Mouse (Mus musculus) urinary bladder, adult 2 months (tissue): Measurements from ENCODE around the gene Fat1. TPM values are rescaled to one million over a fixed set of nuclear protein-coding genes. Genes with fewer than 3 reads are reported as not detected.
A peak's percentile ranks its signal among the peaks of the same experiment; 100 is the strongest.

ENCODE experiments used
- DNase-seq: peaks from one replicate; pipeline ENCODE4 v3.0.0; 2022; ENCODE audit warnings: low spot score
- polyA plus RNA-seq: library from polyadenylated mRNA; depleted of rRNA; stranded (reverse); fragments of >200 nt; gene quantifications from 2 replicates; pipeline ENCODE4 v1.2.3, GENCODE M21; 2012

Gene Fat1
- polyA plus RNA-seq, 1 experiment = 52.0 TPM

DNA sequence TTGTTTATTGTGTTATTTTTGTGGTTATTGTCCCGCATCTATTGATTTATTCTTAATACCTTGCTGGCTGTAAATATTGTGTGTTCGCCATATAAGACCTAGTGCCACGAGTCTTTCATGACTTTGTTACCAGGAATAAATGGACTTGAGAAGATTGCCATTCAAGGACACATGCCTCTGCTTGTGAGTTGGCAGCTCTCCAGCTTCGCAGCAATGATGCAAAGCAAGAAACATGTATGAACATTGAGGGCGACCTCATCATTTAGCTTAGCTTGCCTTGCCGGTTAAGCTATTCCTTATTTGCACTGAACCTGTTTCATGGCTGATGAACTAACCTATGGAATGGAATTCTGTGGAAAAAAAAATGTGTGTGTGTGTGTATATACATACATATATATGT lies 26.2 kb downstream of the Fat1 start:
- DNase-seq = no peak

DNA sequence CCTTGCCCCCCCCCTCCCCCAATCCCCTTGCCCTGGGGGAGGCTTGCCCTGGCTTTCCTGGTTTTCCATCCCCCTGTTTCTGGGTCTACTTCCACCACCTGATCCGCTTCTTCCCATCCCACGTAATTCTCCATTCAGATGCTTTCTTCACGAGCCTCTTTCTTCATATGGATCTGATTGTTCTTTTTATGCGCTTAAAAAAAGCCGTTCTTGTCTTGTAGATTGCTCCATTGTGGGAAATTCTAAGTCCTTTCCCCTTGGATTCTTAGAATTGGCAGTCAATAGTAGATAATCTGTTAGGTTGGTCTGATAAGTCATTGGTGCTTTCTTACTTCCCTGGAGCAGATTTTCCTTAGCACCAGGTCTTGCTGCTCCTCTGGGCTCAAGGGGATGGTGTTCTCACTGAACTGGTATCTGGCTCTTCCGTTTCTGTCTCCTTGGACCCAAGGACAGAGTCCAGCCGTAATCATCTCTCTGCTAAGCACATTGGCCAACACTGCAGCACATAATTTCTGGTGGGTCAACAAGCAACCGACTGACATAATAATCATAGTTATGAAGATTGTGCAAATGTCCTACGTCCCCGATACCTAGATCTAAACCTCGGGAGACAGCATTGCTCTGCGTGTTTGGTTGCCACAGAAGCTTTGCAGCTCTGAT lies 27.5 kb downstream of the Fat1 start:
- DNase-seq = no peak

DNA sequence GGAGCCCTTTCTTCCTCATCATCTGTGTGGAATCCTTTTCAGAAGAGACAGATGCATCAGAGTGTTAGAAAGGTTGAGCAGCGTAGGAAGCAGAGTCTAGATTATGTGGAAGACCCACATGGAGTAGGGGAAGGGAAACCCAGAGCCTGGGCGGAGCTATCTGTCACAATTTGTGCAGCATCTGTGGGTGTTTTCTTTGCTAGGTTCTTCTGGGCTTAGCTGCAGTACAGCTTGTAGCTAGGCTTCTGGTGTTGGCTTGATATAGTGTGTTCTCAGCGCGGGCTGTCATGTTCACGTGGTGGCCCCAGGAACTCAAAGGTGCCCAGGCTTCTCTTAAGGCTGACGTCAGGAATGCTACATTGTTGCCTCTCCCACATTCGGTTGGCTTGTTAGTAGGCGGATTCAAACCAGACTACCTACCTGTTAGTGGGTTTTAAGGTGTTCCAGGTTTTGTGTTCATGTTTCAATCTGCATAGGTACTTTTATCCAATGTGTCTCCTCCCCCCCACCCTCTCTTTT lies 32.3 kb downstream of the Fat1 start:
- DNase-seq = no peak

DNA sequence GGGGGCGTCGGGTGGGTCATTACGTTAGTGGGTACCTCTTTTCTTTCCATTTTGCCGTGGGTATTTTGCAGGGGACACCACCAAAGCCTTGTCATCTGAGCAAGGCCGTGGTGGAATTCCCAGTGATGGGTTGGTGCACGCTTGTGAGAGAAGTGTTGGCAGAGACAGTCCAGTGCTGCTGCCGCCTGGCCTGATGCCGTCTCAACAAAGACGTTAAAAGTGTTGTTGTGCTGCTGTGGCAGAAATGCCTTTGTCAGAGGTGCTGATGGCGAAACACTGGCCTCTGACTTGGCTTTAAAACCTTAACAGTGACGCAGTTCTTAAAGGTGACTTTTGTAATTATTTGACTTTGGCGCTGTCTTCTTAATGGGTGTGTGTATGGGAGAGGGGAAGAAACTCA lies 34.8 kb downstream of the Fat1 start:
- no peak for DNase-seq

DNA sequence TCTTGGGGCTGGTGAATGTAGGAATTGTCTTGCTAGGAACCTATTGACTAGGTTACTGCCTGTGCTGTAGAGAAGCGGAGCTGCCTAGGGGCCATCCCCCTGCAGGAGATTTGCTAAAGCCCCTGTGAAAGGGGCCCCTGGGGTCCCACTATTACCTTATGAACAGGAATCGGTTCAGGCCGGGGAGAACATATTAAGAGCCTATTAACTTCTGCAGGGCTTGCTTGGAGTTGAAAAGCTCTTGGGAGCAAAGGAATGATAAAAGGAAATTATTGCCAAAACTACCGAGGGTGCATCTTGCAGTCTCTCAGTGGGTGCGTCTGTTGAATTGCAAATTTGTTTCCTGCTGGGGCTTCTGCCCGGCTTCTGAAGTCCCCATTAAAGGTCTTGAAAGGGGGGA lies 36.1 kb downstream of the Fat1 start:
- DNase-seq = no peak

DNA sequence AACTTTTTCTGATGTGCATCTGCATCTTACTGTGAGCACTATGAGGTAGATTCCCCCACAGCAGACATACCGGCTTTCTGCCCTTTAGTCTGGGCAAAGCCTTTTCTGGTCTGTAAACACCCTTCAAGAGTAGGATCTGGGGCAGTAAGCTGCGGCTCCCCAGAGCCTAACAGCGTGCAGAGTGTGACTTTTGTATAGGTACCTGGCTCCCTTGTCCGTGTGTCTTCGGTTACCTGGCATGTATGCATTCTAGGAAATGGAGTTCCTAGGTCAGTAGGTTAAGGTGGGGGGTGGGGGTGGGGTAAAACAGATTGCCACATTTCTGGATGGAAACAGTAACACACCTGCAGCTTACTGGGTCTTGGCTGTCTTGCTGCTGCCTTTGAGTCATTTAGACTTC lies 36.7 kb downstream of the Fat1 start:
- DNase-seq = no peak

DNA sequence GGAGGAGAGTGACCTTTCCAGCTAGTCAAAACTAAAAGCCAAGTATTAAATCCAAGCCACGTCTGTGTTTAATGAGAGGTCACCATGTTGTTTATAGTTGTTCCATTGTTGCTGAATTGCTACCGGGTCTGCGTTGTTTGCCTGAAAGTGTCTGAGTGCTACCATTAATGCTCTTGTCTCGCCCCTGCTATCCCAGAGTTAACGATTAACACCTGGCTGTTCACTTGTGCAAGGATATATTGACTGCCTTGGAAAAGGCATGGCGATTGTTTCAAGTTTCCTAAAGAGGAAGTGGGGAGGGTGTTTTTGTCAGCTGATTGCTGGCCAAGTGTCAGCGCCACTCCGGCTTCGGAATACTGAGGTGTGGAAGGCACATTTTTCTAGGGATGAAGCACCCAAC lies 39.9 kb downstream of the Fat1 start:
- DNase-seq = no peak

DNA sequence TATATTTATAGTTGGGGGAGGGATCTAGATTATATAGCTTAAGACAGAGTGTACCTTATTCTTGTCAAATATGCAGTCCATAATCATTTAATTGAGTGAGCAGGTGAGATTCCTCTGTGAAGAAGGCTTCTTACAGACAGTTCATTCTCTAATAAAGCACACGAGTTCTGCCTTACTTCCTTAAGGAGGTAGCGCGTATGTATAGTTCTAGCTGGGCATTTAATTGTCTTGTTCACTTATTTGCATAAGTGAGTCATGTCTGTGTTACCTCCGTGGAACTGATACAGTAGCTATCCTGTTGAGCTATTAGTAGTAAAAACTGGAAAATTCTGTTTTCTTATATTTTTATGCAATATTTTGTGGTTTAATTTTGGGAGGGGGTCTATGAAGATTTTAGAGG lies 40.4 kb downstream of the Fat1 start:
- DNase-seq = no peak

DNA sequence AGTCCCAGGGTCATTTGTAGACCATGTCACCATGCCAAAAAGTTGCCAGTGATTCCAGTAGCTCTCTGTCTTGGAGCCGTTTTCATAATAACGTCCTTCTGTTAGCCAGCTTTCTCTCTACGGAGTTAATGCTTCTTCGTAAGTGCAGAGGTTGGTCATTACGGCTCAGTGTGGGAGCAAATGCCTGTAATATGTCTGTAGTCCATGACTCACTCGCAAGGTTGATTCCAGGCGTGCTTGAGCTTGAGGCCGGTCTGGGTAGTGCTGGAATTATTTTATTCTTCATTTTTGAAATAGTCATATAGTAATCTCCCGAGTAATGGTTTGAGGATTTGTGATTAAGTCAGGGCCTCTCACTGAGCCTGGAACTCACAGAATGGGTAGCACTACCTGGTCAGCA lies 43.4 kb downstream of the Fat1 start:
- DNase-seq = no peak

DNA sequence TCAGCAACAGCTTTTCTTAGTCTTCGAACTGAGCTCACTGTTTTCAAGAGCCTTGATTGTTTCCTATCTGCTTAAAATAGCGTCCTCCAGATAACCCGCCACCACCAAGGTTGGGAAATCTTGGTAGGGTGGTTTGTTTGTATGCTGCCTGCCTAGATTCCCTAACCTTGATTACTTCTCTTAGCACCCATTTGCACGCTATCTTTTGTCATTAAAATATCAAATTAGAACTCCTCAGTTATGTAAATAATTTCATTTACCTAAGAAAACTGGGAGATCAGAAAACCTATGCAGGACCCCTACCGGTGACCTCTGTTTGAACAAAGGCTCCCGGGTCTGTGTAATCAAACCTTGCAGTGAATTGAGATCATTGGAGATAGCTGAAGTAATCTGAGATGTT lies 44.0 kb downstream of the Fat1 start:
- DNase-seq = no peak

DNA sequence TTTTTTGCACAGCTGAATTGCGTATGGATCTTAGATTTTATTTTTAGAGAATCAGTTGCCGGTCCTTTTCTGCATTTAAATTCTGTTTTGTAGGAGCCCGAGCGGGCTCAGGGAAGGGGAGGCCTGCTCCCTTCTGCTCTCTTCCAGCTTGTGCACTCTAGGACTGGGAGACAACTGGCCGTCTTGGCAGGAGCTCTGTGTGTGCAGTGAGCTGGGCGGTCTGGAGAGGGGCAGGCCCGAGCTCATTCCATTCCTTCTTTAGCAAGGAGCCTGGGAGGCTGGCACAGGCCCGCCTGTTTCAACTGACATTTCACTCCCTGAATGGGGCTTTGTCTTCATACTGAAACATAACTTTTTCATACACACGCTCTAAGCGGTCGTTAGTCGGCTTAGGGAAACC lies 44.8 kb downstream of the Fat1 start:
- peak; percentile 48 for DNase-seq

DNA sequence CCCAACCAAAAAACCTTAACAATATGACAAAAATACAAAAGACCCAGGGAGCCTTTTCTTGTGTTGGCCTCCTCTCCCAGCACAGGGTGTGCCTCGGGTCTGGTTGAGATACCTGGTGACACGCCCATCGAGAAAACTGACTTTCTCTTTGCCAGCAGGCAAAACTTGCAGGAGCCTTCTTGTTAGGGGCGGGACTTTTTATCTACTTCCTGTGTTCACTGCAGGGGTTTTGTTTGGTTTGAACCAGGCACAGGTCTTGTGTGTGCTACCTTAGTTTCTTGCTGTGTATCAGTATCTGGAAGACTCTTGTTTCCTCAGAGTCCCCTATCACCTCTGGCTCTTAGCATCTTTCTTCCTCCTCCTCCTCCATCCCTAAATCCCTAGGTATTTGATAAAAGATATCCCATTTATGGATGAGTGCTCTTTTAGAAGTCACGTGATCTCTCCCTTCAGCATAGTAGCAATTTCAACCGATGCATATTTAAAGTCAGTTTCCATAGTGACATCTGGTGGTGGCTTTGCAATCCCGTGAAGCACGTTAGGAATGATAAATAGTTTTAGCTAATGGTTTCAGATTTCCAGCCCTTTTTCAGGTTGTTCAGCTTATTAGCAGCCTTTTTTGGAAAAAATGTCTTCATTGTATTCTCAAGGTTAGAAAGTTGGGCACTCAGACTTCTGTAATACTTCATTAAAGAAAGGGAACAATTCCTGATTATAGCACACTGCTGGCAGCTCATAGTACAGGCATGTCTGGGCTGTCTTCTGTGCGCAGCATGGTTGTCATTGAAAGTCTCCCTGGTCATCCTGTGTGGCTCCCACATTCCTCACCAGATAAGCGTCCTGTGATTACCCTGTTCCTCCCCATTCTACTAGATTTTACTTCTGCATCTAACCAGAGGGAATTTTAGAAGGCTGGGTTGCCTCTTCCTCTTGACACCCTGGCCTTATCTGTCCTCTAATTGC lies 50.4 kb downstream of the Fat1 start:
- DNase-seq = no peak

DNA sequence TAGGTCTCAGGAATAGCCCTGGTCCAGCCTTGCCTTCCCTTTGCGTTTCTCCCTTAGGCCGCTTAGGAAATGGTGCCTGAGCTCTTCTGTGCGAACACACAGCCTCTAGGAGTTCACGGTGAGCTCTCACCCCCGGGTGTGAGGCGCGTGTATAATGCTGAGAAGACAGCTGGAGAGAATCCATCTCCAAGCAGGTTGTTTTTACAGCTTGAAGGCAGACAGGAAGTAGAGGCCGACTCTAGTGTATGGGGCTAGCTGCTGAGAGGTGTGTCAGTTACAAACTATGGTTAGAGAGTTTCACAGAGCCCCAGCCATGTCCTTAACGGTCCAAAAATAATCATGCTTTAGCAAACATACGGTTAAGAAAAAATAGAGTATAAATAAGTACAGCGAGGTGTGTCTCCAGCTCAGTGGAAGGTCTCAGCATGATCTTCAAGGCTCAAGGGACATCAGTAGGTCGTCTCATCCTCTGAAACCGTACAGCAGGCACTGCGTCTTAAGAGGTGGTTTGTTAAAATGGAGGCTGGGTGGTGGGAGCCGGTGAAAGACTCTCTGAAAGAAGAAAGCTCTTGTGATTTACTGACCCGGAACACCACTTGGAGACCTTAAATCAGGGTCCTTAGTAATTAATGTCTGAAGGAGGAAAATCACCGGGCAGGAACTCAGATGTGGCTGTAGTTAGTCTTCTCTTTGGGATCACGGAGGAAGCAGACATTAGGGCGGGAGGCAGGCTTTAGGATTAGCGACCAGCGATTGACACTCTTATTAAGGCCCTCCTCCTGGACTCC lies 56.6 kb downstream of the Fat1 start:
- DNase-seq = no peak

DNA sequence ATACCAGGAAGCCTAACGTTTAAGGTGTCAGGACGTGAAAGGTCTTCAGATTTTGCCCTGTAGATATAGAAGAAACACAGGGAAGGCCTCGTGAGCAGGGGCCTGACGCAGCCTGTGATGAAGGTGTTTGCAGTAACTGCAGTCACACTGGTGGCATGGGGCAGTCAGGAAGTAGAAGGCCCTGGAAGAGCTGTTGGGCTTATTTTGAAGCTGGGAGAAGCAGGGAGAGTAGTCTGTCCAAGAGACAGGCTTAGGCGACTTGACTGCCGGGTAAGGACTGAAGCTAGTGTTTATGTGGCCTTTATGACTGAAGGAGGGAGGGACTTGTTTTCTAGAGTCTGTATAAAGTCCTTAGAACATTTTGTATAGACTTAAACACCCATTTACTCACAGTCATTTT lies 57.4 kb downstream of the Fat1 start:
- no peak for DNase-seq

DNA sequence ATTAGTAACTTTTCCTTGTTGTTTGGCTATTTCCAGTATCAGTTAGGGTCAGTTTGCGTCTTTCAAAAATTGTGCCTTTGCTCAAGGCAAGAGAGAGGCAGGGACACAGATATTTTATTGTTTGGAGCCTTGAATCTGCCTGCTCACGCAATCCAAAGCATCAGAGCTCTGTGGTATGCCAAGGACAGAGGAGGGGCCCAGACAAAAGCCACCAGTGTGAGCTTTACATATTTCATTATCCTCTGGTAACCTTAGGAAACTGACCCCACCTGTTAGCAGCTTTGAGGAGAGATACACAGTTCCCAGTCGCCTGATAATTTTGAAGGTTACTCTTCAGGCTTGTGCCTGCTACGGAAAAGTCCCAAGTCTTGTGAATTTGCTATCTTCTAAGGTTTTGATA lies 58.1 kb downstream of the Fat1 start:
- DNase-seq = no peak

DNA sequence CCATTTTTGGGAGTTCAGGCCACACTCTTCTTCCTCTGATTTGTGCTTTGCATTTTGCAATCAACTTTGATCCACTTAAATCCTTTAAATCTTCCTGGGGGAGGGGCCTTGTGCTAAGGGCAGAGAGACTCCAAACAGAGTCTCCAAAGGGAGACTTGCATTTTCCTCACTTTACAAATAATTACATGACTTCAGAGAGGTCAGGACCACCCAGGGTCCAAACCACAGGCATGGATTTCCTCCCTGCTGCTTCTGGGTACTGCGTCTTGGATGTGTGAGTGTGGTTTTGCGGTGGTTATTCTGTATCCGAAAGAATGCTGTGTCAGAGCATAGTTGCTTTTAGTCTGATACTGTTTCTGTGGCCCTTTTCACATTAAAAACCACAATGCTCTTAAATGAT lies 61.2 kb downstream of the Fat1 start:
- DNase-seq = no peak

DNA sequence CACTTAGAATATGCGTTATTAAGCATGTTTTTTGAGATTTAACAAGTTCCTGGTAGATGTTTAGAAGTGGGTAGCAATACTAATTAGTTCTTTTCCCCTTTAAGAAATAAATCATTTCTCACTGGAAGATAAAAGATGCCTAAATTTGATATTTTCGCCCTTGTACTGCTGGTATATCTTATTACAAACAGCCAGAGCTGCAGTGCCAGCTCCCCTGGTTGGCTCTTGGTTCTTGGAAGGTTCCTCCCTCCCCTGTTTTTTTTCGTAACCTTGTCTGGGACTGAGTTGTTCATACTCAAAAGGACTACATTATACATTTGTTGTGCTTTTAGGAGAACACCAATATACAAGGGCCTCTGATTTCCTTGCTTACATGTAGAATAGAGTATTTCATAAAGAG lies 62.1 kb downstream of the Fat1 start:
- no peak for DNase-seq

DNA sequence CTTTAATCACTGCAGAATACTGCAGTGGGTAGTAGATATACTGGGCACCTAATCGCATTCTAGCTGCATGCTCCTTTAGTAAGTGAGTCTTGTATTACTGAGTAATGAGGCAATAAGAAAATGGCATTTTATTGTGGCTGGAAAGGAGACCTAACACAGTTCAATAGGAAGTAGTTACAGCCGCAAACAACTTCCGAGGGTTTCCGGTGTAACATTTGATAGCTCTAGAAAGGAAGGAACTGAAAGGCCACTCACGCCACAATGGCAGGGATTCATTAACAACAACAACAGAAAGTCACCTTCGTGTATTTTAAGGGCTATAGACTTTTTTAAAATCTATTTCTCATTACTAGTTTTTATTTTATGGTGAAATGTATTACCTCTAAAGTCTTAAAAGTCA lies 62.6 kb downstream of the Fat1 start:
- DNase-seq = no peak

DNA sequence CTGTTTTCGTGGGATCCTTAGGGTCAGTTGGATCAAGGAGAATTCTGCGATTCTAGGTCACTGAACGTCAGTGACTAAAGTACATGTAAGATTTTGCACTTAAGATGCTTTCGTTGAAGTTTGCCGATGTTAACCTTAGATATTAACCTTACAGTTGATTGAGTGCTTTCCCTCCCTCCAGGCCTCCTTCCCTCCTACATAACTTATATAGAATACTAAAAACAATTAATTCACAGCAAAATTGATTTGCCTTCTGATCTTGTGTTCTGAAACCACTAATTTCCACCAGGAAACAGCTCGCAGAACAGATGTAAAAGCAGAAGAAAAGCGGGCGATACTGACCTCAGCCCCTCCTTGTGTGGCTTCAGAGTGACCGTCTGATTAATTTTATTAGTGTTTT lies 63.0 kb downstream of the Fat1 start:
- no peak for DNase-seq

DNA sequence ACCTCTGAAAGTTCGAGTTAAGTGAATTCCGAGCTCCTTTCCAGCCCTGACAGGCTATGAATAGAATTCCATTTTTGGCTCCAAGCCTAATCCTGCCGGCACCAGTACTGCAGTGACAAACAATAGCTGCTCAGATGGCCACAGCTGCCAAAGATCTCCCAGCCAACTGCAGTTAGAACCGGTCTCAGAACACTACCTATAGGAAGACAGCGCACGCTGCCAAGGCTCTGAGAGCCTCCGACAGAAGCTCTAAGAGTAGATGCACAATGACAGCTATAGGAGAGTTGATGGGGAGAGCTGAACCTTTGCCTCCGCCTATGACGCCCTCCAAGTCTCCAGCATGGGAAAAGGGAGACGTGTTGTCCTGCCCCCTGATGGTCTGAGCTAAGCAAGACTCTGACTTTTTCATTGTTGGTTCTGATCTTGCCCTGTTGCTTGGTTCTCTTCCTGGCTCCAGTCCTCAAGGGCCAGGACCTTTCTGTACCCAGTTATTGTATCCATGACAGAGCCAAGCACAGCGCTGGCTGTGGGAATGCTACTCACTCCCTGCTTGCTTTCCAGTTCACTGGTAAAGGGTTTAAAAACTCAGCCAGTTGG lies 63.5 kb downstream of the Fat1 start:
- DNase-seq = no peak

DNA sequence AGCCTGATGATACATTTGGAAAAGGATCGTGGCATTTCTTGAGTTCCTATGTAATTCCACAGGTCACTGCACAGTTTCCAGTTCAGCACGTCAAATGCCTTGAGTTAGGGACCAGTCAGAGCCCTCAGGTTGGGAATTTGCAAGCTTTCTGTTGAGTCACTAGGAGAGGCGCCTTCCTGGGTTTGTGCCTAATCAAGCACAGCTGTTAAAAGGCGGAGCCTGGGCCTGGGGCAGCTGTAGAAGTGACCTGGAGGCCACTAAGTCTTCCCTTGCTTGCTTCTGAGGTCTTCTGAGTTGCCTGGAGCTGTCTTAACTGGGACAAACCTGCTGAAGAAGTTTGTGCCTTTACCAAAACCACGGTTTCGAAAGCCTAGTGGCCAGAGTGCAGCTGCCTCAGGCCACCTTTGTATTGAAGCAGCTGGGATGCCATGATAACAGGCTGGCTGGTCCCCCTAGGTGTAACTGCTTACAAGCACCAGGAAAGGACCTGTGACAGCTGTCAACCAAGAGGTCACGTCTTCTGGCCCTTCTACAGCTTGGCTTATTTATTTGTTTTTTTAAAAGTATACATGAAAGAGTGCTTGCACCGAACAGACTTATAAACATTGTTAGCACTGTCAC lies 66.4 kb downstream of the Fat1 start:
- no peak for DNase-seq

DNA sequence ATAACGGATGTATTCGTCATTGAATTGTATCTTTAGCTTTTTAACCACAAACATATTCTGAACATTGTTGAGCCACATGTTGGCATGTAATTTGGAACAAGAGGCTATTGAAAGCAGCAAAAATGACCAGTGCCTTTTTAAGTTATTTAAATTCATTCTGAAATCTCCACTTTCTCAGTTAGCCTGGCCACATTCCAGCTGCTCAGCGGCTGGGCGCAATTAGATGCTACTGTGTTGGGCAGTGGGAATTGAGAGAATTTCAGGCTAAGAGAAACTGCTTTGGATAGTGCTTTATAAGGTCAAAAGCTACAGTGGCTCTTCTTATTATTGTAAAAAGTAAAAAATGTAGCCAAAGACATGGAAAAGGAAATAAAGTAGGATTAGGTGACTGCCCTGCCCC lies 67.4 kb downstream of the Fat1 start:
- no peak for DNase-seq
